Mouse (Mus musculus) MEL (cell line): ENCODE measurements around the gene Tmem108.

ENCODE experiments used
- POLR2A ChIP-seq, 2 experiments: IDR thresholded peaks; 2 replicates each; pipeline ENCODE4 v1.6.1; 2011 to 2012; ENCODE audit warnings: low read length in 2 of 2, mild to moderate bottlenecking in 2 of 2, control low read depth in 1 of 2, improper control_type of control experiment in 1 of 2, low read depth in 1 of 2, moderate library complexity in 1 of 2; ENCODE audit not compliant: control insufficient read depth in 1 of 2, insufficient read depth in 1 of 2, poor library complexity in 1 of 2
- RAD21 ChIP-seq: IDR thresholded peaks from 2 replicates; pipeline ENCODE4 v1.6.1; 2011; ENCODE audit warnings: mild to moderate bottlenecking, low read depth, low read length, improper control_type of control experiment
- USF1 ChIP-seq: IDR thresholded peaks from 2 replicates; pipeline ENCODE4 v1.6.1; 2014; ENCODE audit warnings: low read depth, mild to moderate bottlenecking, inconsistent platforms, low read length, improper control_type of control experiment, moderate library complexity
- ZKSCAN1 ChIP-seq: IDR thresholded peaks from 2 replicates; pipeline ENCODE4 v1.6.1; 2012; ENCODE audit warnings: low read depth, mild to moderate bottlenecking, inconsistent platforms, low read length, improper control_type of control experiment, moderate library complexity

- TF ChIP-seq USF1: no peak
- no peak for TF ChIP-seq ZKSCAN1
- no peak for TF ChIP-seq POLR2A (IDR thresholded peaks at IDR 0.05; ENCODE audit: control insufficient read depth in 1 of 2, insufficient read depth in 1 of 2, low read depth in 1 of 2, low read length in 2 of 2, poor library complexity in 1 of 2)
- no peak for TF ChIP-seq RAD21
These were observed 71.9 kb downstream of the Tmem108 start for GRCm38 (mm10) chr9:103689697-103690096.
